Mouse (Mus musculus) ES-E14 (cell line): Measurements from ENCODE around the gene Vrtn.

Source experiments
- HCFC1 ChIP-seq: IDR thresholded peaks from 2 replicates; pipeline ENCODE4 v1.6.1; 2012; ENCODE audit warnings: low read length, inconsistent platforms, borderline replicate concordance; ENCODE audit not compliant: insufficient read depth
- MAFK ChIP-seq: IDR thresholded peaks from 2 replicates; pipeline ENCODE4 v1.6.1; 2014; ENCODE audit warnings: mild to moderate bottlenecking, low read depth, low read length, inconsistent platforms; ENCODE audit not compliant: insufficient read depth
- ZC3H11A ChIP-seq: IDR thresholded peaks from 2 replicates; pipeline ENCODE4 v1.6.1; 2012; ENCODE audit warnings: low read depth, mild to moderate bottlenecking, inconsistent platforms, low read length, borderline replicate concordance

GRCm38 (mm10) chr12:84612518-84612917, 28.3 kb upstream of the Vrtn start:
- no peak for TF ChIP-seq HCFC1
- no peak for TF ChIP-seq MAFK
- no peak for TF ChIP-seq ZC3H11A
